ENCODE assay signal across 8 mouse cellular contexts in genomic region chr10:63244055-63244671, GRCm38 (mm10). TPM values are rescaled to one million over a fixed set of nuclear protein-coding genes. Genes with fewer than 3 reads are reported as not detected.
A peak's percentile ranks its signal among the peaks of the same experiment; 100 is the strongest.
DNase-seq lines count a peak whose midpoint lies in the region; TF ChIP-seq lines count a peak whose summit lies in the region.

No protein-coding gene starts in this region.

- no peak for TF ChIP-seq CTCF in layer of hippocampus, adult 2 months (conservative IDR thresholded peaks at IDR 0.05)

- peaks cover 31% of the 10 kb centered on the region for H3K36me3 ChIP-seq in erythroblast, embryonic 14.5 days (ENCODE audit: control insufficient read depth)
- peaks cover 22% of the 10 kb centered on the region for H3K36me3 ChIP-seq in limb, embryonic 10.5 days
- peaks cover 14% of the 10 kb centered on the region for H3K36me3 ChIP-seq in myocyte (ENCODE audit: control insufficient read depth, insufficient read depth)

- peaks cover 38% of the 10 kb centered on the region for H3K4me1 ChIP-seq in erythroblast, embryonic 14.5 days (ENCODE audit: control insufficient read depth)
- peaks cover 8% of the 10 kb centered on the region for H3K4me1 ChIP-seq in limb, embryonic 10.5 days

- no peak for DNase-seq in layer of hippocampus, adult 2 months (ENCODE audit: low spot score in 2 of 2)
- no peak for DNase-seq in layer of hippocampus, adult 11-12 months (ENCODE audit: low spot score)
- DNase-seq in R1 (ENCODE audit: low read depth, low spot score): peak; percentile 47
- DNase-seq in limb, embryonic 10.5 days (ENCODE audit: low spot score): no peak
- no peak for DNase-seq in frontal cortex, postnatal 14 days (ENCODE audit: low spot score in 2 of 2)
- DNase-seq in ovary, postnatal 36 days (ENCODE audit: low spot score): no peak

- peak overlapping the region; percentile 99 for H3K4me3 ChIP-seq in layer of hippocampus, adult 2 months
- peak overlapping the region; percentile 90 for H3K4me3 ChIP-seq in erythroblast, embryonic 14.5 days (replicated peaks)
- H3K4me3 ChIP-seq in limb, embryonic 10.5 days: peak overlapping the region; percentile 97
- peak overlapping the region; percentile 76 for H3K4me3 ChIP-seq in myocyte

- H3ac ChIP-seq in myocyte (ENCODE audit: control insufficient read depth, insufficient read length): peak overlapping the region; percentile 30

- under 1% methylated on average over 41 of the region's 41 CpGs for WGBS in limb, embryonic 10.5 days

- 0 out of 2 replicates have a peak, but pooled peaks cover 2% of the 10 kb centered on the region for H3K27me3 ChIP-seq in erythroblast, embryonic 14.5 days (ENCODE audit: control insufficient read depth)
- H3K27me3 ChIP-seq in limb, embryonic 10.5 days (ENCODE audit: low read depth, poor library complexity, severe bottlenecking): no peaks in the 10 kb centered on the region
- no peaks in the 10 kb centered on the region for H3K27me3 ChIP-seq in myocyte (ENCODE audit: control insufficient read depth, insufficient read depth, insufficient read length)

- H3K4me2 ChIP-seq in myocyte (ENCODE audit: low read depth): peak overlapping the region; percentile 76

- no peak for TF ChIP-seq POLR2A in myocyte (IDR thresholded peaks at IDR 0.05; ENCODE audit: insufficient read length, low read depth)

- H3K27ac ChIP-seq in layer of hippocampus, adult 2 months: peak overlapping the region; percentile 98
- H3K27ac ChIP-seq in limb, embryonic 10.5 days: peak overlapping the region; percentile 97

- no peaks in the 10 kb centered on the region for H3K9me3 ChIP-seq in erythroblast, embryonic 14.5 days (ENCODE audit: control insufficient read depth, low read length)
- no peaks in the 10 kb centered on the region for H3K9me3 ChIP-seq in limb, embryonic 10.5 days (replicated peaks)

- peaks cover 45% of the 10 kb centered on the region for H3K79me2 ChIP-seq in myocyte (ENCODE audit: control insufficient read depth, insufficient read depth)

TF ChIP-seq in myocyte, 11 proteins besides CTCF, POLR2A, EP300 and RAD21:
- TF ChIP-seq MYOG (IDR thresholded peaks at IDR 0.05; ENCODE audit: control insufficient read depth in 1 of 3, insufficient read depth in 1 of 3, insufficient read length in 2 of 3, low read depth in 2 of 3) (no peak), POLR2AphosphoS2 (IDR thresholded peaks at IDR 0.05; ENCODE audit: insufficient read length, low read depth) (no peak), MAX (IDR thresholded peaks at IDR 0.05; ENCODE audit: low read depth) (no peak), CEBPB (IDR thresholded peaks at IDR 0.05; ENCODE audit: insufficient read depth, poor library complexity, severe bottlenecking) (no peak), E2F4 (IDR thresholded peaks at IDR 0.05; ENCODE audit: insufficient read depth) (no peak), SRF (IDR thresholded peaks at IDR 0.05; ENCODE audit: control insufficient read depth, insufficient read length, low read depth) (no peak), USF1 (IDR thresholded peaks at IDR 0.05; ENCODE audit: low read depth) (no peak), TCF3 (IDR thresholded peaks at IDR 0.05; ENCODE audit: insufficient read length, low read depth) (no peak), TCF12 (IDR thresholded peaks at IDR 0.05; ENCODE audit: insufficient read depth, poor library complexity, severe bottlenecking) (no peak), REST (IDR thresholded peaks at IDR 0.05; ENCODE audit: insufficient read depth, insufficient read length) (no peak), MYOD1 (IDR thresholded peaks at IDR 0.05; ENCODE audit: control insufficient read depth in 1 of 3, insufficient read length in 2 of 3, low read depth in 2 of 3) (no peak)

RNA-seq across cellular contexts. Expression of gene Herc4, which starts 0.6 kb away (rescaled TPM):
- 10 to 100 TPM; 36.7 to 40.8 TPM for total RNA-seq in layer of hippocampus, adult 2 months (2021)
- polyA plus RNA-seq in erythroblast, embryonic 14.5 days (2012): 1.4 and 1.7 TPM in 2 replicates
- 44.3 and 48.6 TPM in 2 replicates for polyA plus RNA-seq in limb, embryonic 10.5 days (2016; fragmentation: Nextera tagmentation; extraction: Ambion mirVana)
- polyA plus RNA-seq in myocyte (2012; fragmentation: generic; extraction: Trizol): 13.6 TPM

RNA-seq across cellular contexts. Expression of gene Mypn, which starts 40.4 kb away (rescaled TPM):
- 1 to 10 TPM; 1.5 to 1.6 TPM for total RNA-seq in layer of hippocampus, adult 2 months (2021)
- polyA plus RNA-seq in erythroblast, embryonic 14.5 days (2012): not detected in 2 replicates
- 0.19 and 0.25 TPM in 2 replicates for polyA plus RNA-seq in limb, embryonic 10.5 days (2016; fragmentation: Nextera tagmentation; extraction: Ambion mirVana)
- 7.9 TPM for polyA plus RNA-seq in myocyte (2012; fragmentation: generic; extraction: Trizol)
